Mouse (Mus musculus) kidney, adult 2 months (tissue): ENCODE data around the gene Pcdh7. TPM values are rescaled to one million over a fixed set of nuclear protein-coding genes. Genes with fewer than 3 reads are reported as not detected.
A peak's percentile ranks its signal among the peaks of the same experiment; 100 is the strongest.

Source experiments
- DNase-seq: peaks from one replicate; pipeline ENCODE4 v3.0.0; 2021
- H3K27ac ChIP-seq: fragments of 200-500 bp; 2 replicates; pipeline ENCODE4 v1.5.1; 2012; ENCODE audit warnings: low read depth, low read length, control low read depth, inconsistent platforms; ENCODE audit not compliant: insufficient read depth
- H3K27me3 ChIP-seq: fragments of 200-500 bp; replicated peaks from 2 replicates; pipeline ENCODE4 v1.6.1; 2012; ENCODE audit warnings: mild to moderate bottlenecking, moderate library complexity, low read length, inconsistent platforms; ENCODE audit not compliant: control insufficient read depth, insufficient read depth
- H3K36me3 ChIP-seq: fragments of 200-500 bp; 2 replicates; pipeline ENCODE4 v1.6.1; 2012; ENCODE audit warnings: mild to moderate bottlenecking, moderate library complexity, low read length, inconsistent platforms; ENCODE audit not compliant: control insufficient read depth, insufficient read depth
- H3K4me1 ChIP-seq: fragments of 200-500 bp; 2 replicates; pipeline ENCODE4 v1.6.1; 2011; ENCODE audit warnings: low read length; ENCODE audit not compliant: control insufficient read depth, insufficient read depth
- H3K4me3 ChIP-seq: fragments of 200-500 bp; 2 replicates; pipeline ENCODE4 v1.5.1; 2011; ENCODE audit warnings: mild to moderate bottlenecking, low read depth, low read length, control low read depth; ENCODE audit not compliant: insufficient read depth
- CTCF ChIP-seq: fragments of 200-500 bp; conservative IDR thresholded peaks from 2 replicates; pipeline ENCODE4 v1.5.1; 2011; ENCODE audit warnings: low read depth, mild to moderate bottlenecking, control low read depth, low read length, moderate library complexity, mixed read lengths; ENCODE audit not compliant: insufficient read depth, insufficient read length
- POLR2A ChIP-seq: fragments of 200-500 bp; IDR thresholded peaks from one replicate; pipeline ENCODE4 v1.6.1; 2011; ENCODE audit warnings: low read depth, low read length, control low read depth
- WGBS: fragments of 180-500 bp; shearing (Covaris S2); methylation state at CpG from one replicate; pipeline ENCODE4 v1.1.7; 2018; 5-methylcytosine and 5-hydroxymethylcytosine counted together
- polyA plus RNA-seq: library from polyadenylated mRNA; depleted of rRNA; stranded (reverse); fragments of >200 nt; gene quantifications from 2 replicates; pipeline ENCODE4 v1.2.3, GENCODE M21; 2012

Pcdh7 gene
- polyA plus RNA-seq, 1 experiment, result 7.1 TPM

DNA sequence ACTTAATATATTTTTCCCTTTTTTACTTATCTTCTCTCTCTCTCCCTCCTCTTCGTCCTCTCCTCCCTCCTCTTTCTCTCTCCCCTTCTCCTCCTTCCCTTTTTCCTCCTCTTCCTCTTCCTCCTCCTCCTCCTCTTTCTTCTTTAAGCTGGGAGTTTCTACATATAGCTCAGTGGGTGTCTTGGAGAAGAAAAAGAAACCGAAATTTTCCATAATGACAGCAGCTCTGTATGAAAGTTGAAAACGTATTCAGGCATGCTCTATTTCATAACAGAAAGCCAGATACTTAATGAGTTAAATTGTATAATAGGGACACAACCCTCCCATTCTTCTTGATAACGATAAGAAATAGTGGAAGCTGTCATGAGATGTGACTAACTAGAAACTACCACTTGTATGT is 246.0 kb downstream of the Pcdh7 start:
- no peak overlapping the region for H3K27ac ChIP-seq
- 80% methylated on average over 4 of the region's 4 CpGs for WGBS
- no peaks in the 10 kb centered on the region for H3K4me1 ChIP-seq
- DNase-seq, result no peak
- H3K36me3 ChIP-seq, result no peaks in the 10 kb centered on the region
- H3K27me3 ChIP-seq, result no peaks in the 10 kb centered on the region
- TF ChIP-seq CTCF, result no peak
- TF ChIP-seq POLR2A, result no peak
- H3K4me3 ChIP-seq, result no peak overlapping the region

DNA sequence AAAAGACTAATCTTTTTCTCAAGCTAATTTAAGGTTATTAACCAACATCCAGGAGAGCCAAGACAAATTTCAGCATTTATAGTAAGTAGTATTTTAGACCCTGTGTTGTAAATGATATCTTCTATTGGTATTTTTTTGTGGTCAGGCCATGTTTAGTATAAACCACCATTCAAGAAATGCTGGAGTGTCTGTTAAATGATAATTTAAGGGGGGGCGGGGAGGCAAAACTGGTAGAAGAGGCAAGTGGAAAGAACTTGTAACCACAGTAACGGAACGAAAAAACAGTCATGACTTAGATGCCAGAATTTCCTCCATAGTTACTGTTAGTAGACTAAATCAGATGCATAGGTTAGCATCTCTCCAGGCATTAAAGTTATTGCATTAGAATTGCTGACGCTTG is 246.4 kb downstream of the Pcdh7 start:
- TF ChIP-seq CTCF, result no peak
- Histone ChIP-seq H3K27me3 (no peaks in the 10 kb centered on the region), H3K4me1 (no peaks in the 10 kb centered on the region), H3K4me3 (no peak overlapping the region), H3K27ac (no peak overlapping the region), H3K36me3 (no peaks in the 10 kb centered on the region)
- 90% methylated on average over 4 of the region's 4 CpGs for WGBS
- DNase-seq, result no peak

DNA sequence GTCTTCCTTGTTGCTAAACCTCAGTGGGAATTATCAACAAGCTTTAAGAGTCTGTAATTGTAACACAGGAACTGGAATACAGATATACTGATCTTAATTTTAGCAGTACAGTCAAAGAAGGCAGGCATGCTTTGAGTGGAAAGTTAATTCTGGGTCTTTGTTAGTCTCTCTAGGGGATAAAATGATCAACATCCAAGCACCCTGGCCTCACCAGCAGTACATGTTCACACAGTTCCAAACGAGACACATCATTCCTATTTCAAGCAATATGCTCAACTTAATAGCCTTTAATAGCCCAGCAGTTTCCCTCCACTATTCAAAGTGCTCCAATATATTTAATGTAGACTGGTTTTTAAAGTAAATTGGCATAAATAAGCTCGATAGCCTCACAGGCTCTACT is 275.8 kb downstream of the Pcdh7 start:
- no peak for DNase-seq
- WGBS, result 77% methylated on average over 2 of the region's 2 CpGs
- TF ChIP-seq POLR2A, result no peak
- no peak for TF ChIP-seq CTCF
- Histone ChIP-seq H3K27ac (no peak overlapping the region), H3K27me3 (no peaks in the 10 kb centered on the region), H3K4me3 (no peak overlapping the region), H3K36me3 (no peaks in the 10 kb centered on the region), H3K4me1 (no peaks in the 10 kb centered on the region)

DNA sequence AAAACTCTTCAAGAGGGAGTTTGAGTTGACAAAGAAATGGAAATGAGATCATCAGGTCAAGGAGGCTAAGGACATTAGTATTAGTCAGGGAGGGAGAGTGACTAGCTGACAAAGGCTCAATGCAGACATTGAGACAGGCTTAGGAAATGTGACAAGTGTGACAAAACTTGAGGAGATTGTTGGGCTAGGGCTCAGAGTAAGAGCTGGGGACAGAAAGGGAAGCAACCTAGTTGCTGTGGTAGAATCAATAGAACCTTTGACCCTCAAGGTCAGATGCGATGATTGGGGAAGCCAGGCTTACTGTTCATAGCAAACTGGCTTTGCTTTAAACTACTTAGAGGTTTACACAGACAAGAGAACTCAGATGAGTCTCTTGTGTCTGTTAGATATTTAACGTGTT is 303.6 kb downstream of the Pcdh7 start:
- WGBS, result 82% methylated on average over 2 of the region's 2 CpGs
- DNase-seq, result no peak
- TF ChIP-seq CTCF (no peak), POLR2A (no peak)

DNA sequence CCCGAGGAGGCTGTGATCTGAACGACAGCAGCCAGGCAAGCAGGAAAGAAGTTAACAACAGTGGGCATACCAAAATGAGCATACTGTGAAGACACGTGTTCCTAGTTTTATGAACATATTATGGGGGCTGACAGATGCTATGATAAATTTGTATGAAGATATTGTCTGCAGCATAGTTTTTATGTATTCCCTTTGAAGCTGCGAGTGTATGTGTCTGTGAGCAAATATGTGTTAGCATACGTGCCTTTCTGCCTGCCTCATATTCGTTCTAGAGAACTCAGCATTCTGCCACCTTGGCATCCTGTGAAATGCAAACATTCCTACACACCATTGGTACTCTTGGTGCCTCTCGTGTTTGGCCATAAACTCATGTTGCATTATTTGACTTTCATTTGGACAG is 307.4 kb downstream of the Pcdh7 start:
- DNase-seq, result no peak
- Histone ChIP-seq H3K4me3 (no peak overlapping the region), H3K36me3 (no peaks in the 10 kb centered on the region), H3K4me1 (no peaks in the 10 kb centered on the region), H3K27me3 (no peaks in the 10 kb centered on the region), H3K27ac (no peak overlapping the region)
- TF ChIP-seq POLR2A (no peak), CTCF (no peak)
- WGBS, result 79% methylated on average over 7 of the region's 7 CpGs

More for the DNA sequence above, 303.6 kb downstream of the Pcdh7 start:
- no peaks in the 10 kb centered on the region for H3K36me3 ChIP-seq
- no peaks in the 10 kb centered on the region for H3K27me3 ChIP-seq
- no peaks in the 10 kb centered on the region for H3K4me1 ChIP-seq
- no peak overlapping the region for H3K4me3 ChIP-seq
- no peak overlapping the region for H3K27ac ChIP-seq

DNA sequence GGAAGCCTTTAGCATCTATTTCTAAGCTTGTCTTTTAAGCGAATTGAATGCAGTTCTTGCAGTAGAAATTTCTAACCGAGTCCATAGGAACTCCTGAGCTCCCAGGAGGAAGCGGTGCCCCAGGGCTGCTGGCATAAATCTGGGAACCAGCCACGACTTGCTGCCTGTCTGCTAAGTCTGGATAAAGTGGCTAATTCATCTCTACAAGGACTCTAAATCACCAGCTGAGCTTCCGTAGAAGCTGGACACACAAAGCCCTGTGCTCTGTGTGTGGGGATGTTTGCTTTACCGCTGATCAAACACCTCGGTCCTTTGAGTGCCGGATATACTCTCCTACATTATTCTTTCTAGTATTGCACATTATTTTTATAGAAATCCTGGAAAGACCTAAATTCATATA is 308.0 kb downstream of the Pcdh7 start:
- no peak for DNase-seq
- Histone ChIP-seq H3K4me1 (no peaks in the 10 kb centered on the region), H3K36me3 (no peaks in the 10 kb centered on the region), H3K27ac (no peak overlapping the region), H3K4me3 (no peak overlapping the region), H3K27me3 (no peaks in the 10 kb centered on the region)
- WGBS, result 41% methylated on average over 8 of the region's 8 CpGs
- TF ChIP-seq POLR2A, result no peak
- no peak for TF ChIP-seq CTCF

DNA sequence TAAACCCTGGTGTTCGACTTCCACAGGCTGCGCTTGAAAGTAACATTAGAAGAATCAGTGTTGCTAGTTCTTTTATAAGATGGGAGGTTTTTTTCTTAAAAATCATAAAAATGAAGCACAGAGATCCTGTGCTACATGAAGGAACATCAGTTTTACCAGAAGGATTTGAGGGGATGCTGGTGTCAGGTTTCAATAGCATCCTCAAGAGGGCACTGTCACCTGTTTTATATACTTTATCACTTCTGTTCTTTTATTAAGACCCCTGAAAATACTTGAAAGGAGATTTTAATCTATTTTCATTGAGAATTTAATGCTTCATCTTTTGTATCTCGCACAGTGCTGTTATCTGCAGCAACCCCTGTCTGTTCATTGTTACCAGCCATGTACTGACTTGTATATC is 322.1 kb downstream of the Pcdh7 start:
- H3K27me3 ChIP-seq, result no peaks in the 10 kb centered on the region
- H3K4me3 ChIP-seq, result no peak overlapping the region
- 54% methylated on average over 3 of the region's 3 CpGs for WGBS
- DNase-seq, result no peak
- H3K4me1 ChIP-seq, result no peaks in the 10 kb centered on the region
- TF ChIP-seq CTCF (no peak), POLR2A (no peak)
- H3K27ac ChIP-seq, result no peak overlapping the region
- H3K36me3 ChIP-seq, result no peaks in the 10 kb centered on the region

DNA sequence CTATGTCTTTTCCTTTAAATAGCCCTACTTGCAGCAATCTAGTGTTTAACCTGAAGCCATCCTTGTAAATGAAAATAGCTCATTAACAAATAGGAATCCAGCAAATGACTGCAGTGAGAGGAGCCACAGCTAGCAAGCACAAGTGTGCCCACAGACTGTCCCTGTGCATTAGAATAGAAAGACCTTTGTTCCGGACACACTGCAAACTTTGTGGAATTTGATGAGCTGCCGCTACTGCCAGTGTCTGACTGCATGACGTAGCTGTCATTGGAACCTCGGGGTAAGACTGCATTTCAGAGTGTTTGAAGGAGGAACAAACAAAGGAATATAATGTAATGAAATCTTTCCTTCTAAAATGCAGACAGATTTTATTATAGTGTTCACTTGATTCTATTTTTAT is 326.4 kb downstream of the Pcdh7 start:
- TF ChIP-seq CTCF, result no peak
- TF ChIP-seq POLR2A, result no peak
- no peaks in the 10 kb centered on the region for H3K36me3 ChIP-seq
- WGBS, result 38% methylated on average over 4 of the region's 4 CpGs
- DNase-seq, result peak; percentile 3
- H3K4me1 ChIP-seq, result no peaks in the 10 kb centered on the region
- no peaks in the 10 kb centered on the region for H3K27me3 ChIP-seq
- no peak overlapping the region for H3K27ac ChIP-seq
- H3K4me3 ChIP-seq, result no peak overlapping the region
